Mouse (Mus musculus) spleen, adult 2 months (tissue): ENCODE results near the gene Ccdc85b.

Experiments used
- CTCF ChIP-seq: fragments of 200-500 bp; IDR thresholded peaks from 2 replicates; pipeline ENCODE4 v1.5.1; 2011; ENCODE audit warnings: mild to moderate bottlenecking, inconsistent platforms; ENCODE audit not compliant: insufficient read depth, insufficient read length, insufficient replicate concordance; ENCODE audit errors: extremely low read depth
- POLR2A ChIP-seq: fragments of 200-500 bp; IDR thresholded peaks from 2 replicates; pipeline ENCODE4 v1.6.1; 2011; ENCODE audit warnings: low read depth, low read length, inconsistent platforms

DNA sequence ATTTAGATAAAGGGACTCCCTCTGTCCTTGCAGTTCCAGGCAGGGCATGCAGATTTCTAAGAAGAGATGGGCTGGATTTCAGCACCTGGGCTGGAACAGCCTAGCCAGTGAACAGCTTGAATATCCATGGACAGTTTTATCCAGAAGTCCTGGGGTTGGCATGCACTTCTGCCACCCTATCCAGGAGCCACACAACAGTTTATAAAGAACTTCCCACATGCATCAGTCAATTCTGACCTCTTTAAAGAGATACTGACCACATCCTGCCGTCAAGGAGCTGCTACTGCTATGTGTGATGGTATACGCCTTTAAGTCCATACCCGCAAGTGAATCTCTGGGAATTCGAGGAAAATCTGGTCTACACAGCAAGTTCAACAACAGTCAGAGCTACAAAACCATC lies 28.5 kb downstream of the Ccdc85b start:
- TF ChIP-seq POLR2A (no peak), CTCF (no peak)
